Mouse (Mus musculus): ENCODE data around the gene Abtb1.

The Abtb1 gene

DNA sequence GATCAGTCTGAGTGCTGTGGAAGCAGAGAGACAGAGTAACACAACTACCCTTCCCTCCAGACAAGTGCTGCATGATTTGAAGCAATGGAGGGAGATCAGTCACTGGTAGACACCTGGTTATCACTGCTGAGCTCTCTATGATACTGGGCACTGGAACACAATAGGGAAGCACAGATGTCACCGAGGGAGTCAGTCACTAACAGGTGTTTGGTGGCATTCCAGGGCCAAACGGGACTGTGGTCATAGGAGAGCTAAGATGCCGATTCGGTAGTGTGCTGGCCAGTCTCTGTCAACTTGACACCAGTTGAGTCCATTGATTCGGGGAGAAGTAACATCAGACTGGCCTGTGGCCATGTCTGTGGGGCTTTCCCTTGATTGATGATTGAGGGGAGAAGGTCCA lies 12.7 kb upstream of the Abtb1 start:
- DNase-seq (ENCODE audit: low spot score in 2 of 2): no peak

DNA sequence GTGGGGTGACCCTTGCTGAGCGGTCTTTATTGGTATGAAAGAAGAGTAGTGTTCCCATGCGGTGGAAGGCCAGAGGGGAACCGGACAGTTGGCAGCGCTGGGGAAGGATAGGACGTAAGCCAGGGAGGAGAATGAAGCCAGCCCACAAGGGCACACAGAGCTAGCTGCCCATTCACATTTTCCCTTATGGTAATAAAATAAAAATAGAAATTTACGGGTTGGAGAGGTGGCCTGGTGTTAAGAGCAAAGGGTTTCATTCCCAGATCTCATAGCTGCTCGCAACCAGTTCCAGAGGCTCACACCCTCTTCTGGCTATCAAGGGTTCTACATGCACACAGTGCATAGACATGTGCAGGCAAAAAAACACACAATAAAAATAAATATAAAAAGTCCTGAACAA lies 8.2 kb upstream of the Abtb1 start:
- no peak for DNase-seq (ENCODE audit: low spot score in 2 of 2)

DNA sequence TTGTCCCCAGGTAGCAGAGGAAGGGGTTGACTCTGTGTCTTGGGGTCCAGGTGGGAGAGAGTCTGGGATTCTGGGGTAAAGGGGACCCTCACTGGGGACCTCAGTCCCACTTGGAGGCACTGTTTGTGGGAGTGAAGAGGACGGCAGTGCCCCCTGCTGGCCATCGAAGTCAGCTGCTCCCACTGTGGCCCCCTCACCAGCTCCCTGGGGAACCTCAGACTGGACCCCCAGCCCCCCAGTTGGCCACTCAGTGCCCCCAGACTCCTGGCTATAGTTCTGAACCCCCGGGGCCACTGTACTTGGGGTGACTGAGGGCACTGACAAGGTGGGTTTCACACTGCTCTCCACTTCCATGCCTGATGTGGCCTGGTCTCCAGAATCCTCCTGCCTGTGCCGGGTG lies 7.5 kb upstream of the Abtb1 start:
- DNase-seq (ENCODE audit: low spot score in 2 of 2): no peak

DNA sequence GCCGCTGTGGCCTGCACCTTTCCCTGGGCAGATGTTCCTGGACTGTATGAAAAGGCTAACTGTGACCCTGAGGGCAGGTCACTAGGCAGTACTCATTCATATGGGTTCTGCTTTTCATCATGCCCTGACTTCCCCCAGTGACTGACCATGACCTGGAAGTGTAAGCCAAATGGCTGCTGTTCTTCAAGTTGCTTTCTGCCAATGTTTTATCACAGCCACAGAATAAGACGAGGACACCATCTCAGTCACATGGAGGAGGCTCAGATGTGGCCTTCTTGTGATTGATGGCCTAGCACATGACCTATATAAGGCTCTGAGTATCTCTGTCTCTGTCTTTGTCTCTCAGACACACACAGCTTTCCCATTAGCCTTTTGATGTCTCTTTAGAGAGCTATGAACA lies 5.8 kb upstream of the Abtb1 start:
- no peak for DNase-seq (ENCODE audit: low spot score in 2 of 2)

DNA sequence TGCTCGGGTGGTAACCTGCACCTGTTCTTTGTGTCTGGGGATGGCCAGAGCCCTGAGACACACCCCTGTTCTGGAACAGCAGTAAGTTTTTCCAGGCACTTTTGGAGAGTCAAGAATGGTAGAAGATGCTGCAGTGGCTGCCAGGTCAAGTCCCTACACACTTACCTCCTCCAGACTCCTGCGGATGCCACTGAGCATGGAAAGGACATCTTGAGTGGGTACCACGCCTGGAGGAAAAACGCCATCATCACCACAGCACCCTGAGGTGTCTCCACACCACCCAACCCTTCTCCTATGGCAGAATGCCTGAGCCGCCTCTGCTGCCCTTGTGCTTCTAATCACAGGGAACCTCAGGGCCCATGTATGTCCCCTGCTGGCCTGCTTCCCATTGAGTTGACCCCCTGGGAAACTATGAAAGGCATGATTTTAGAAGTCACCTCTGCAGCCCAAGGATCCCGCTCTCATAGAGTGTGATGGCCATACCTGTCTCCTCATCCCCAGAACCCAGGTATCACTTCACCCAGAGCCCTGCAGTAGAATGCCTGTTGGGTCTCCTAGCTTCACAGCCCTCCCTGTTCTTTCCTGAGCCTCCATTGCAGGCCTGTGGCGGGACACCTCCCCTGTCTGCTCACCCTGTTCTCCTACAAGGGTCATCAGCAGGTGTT lies 3.2 kb upstream of the Abtb1 start:
- no peak for DNase-seq (ENCODE audit: low spot score in 2 of 2)

DNA sequence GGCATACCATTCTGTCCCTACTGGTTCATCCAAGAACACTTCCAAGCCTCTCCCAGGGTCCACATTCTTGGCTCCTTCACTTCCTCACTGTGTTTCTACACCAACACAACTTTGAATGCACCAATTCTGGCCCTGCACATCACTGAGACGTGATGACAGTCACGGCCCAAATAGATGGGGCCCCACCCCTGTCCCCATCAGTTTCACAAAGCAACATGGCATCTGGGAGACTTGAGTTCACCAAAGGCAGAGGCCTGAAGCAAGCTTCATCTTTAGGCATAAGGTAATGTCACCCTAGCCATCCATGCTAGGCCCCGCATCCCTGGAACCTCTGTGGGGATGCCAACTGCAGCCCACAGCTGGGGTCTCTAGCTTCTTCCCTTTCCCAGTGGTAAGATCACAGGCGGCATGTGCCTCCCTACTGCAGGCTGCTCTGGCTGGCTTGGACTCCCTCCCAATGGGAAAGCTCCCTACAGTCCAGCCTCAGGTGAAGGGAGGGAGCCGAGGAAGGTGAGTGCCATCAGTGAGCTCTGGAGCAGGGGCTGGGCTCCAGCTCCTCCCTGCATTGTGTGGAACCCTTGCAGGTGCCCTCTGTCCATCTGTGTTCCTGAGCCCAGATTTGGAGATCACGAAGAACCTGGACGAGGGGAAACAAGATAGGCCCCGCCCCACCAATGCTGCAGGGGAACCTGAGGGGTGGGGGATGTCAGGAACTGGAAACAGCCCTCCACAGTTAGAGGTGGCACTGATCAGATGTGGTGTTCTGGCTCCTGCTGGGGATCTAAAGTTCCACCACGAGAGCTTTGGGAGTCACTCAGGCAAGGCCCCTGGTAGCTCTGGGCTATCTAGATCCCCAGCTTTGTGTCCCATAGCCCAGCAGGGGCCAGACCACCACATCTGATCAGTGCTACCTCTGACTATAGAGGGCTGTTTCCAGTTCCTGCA lies 2.3 kb upstream of the Abtb1 start:
- DNase-seq (ENCODE audit: low spot score in 2 of 2): no peak

DNA sequence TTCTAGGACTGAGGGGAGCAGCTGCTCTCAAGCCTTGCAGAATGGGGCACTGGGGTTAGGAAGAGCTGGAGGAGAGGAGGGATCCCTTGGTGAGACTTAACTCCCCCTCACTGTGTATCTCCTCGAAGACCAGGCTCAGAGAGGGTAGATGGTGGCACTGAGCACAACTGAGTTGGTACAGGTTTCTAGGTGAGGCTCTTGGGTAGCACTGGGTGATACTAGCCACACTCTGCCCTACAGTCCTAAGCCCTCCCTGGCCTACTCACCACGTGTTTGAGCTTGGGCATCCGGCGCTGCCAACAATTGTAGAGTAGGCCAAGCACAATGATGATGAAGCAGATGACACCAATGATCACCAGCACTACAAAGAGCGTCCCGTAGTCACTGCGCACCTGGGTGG lies 1.5 kb upstream of the Abtb1 start:
- no peak for DNase-seq (ENCODE audit: low spot score in 2 of 2)

DNA sequence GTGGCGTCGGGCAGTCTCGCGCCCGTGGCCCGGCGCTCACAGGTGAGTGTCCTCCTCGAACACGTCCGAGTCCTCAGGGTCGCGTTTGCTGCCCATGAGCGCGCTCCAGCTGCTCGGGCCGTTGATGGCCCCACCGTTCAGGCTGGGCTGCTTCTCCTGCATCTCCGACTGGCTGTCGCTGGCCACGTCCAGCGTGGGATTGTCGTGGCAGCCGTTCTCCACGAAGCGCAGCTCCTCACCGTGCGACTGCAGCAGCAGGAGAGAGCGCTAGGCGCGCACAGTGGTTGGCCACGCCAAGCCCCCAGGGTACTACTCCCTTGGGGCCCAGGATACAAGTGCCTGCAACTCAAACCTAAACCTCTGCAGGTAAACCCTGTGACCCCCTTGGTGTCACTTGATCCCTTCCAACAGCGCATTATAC lies 957 bp upstream of the Abtb1 start:
- peak; percentile 44 to 56 for DNase-seq (ENCODE audit: low spot score in 2 of 2)

DNA sequence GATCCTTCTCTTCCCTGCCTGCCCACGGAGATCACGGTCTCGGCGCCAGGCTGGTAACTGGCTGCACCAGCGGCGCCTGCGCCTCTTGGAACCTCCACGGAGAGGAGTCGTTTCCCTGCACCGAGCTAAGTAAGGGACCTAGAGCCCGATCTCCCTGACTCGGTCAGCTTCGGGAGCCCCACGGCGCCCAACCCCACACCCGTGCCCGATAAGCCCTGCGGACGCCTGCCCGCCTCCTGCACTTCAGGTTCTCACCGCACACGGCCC lies 337 bp downstream of the Abtb1 start:
- DNase-seq (ENCODE audit: low spot score in 2 of 2): no peak

DNA sequence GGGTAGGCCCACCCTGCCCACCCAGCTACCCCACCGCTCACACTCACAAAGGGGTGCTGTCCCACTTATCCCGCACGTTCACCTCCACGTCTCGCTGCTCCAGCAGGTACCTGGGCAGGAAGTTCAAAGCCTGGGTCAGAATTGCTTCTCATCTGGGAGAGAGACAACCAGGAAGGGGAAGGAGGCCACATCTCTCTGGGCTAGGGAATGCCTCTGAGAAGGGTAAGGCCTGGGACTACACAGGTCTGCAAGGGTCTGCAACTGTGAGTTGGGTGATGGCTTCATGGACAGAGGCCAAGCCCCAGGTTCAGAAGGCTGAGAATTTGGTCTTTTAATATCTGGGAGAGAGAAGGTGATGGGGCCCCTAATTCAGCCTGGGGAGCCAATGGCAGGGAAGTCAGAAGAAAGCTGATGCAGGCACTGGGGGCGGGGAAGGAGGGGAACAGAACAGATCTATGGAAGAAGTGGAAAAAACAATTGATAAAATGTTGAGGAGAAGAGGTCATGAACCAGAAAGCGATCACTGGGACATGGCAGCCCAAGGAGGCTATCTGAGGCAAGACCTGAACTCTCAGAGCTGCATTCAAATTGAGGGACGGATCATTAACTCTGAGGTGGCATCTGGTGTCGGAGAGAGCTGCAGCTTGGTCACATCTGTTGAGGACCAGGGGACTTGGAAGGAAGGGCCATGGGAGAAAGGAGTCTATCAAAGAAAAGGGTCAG lies 832 bp downstream of the Abtb1 start:
- no peak for DNase-seq (ENCODE audit: low spot score in 2 of 2)

DNA sequence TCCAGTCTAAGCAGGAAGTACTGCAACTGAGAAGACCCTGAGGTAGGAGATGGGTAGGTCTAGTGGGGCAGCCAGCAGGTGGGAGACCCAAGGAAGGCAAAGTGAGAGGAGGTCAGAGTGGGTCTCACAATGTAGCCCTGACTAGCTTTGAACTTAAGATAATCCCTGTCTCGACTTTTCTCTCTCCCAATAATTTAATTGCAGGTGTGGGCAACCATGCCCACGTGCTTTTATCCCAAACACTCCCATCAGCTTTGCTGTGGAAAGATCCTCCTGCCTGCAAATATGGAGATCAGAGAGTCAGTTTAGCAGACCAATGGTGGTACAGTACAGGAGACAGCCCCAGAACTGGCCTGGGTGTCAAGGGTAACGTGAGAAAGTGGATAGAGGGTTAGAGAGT lies 1.6 kb downstream of the Abtb1 start:
- no peak for DNase-seq (ENCODE audit: low spot score in 2 of 2)

DNA sequence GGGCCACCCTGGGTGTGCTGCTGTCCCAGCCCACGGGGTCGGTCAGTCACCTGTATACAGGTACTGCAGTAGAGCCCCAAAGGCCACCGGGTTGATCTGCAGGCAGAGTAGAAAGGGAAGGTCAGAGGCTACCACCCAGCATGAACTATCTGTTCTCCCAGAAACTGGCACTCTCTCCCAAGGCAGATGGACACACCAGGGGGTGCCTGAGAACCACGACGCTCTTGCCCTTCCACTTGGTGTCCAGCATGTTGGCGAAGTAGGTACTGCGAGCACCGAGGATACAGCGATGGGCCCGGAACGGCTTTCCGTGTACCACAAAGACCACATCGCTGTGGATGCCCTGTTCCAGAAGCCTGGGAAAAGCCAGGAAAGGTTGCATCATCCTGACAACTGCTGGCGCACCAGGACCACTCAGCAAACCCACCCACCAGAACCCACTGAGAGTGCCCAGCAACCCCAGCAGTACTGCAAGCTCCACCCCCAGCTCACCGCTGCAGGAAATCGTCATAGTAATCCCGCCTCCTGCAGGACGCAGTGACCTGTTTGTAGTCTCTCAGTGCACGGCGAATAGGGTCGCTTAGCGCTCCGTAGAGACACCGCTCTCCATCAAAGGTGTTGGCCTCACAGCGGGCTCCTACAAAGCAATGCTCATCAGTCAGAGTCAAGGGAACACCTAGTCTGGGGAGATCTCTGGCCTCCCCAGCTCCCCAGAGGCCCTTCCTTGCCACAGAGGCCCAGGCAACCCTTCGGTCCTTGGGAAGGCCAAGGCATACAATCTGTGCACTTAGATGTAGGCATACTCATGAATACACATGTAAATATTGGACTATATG lies 2.4 kb downstream of the Abtb1 start:
- DNase-seq (ENCODE audit: low spot score in 2 of 2): no peak

DNA sequence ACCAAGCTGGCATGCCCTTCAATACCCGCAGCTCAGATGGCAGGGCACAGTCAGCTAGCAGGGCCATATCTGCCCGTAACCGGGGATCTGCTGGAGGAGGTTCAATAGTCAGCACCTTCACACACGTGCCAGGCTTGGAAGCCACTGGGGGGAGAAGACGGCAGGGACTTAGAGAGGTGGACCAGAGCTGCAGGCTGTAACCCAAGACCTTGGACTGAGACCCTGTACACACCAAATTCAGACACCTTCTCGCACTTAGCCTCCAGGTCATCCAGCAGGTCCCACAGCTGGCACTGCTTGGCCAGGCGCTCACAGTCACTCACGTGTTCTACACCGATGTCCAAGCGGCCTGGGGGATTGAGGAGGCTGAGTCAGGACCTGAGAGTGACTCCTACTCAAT lies 3.2 kb downstream of the Abtb1 start:
- no peak for DNase-seq (ENCODE audit: low spot score in 2 of 2)

DNA sequence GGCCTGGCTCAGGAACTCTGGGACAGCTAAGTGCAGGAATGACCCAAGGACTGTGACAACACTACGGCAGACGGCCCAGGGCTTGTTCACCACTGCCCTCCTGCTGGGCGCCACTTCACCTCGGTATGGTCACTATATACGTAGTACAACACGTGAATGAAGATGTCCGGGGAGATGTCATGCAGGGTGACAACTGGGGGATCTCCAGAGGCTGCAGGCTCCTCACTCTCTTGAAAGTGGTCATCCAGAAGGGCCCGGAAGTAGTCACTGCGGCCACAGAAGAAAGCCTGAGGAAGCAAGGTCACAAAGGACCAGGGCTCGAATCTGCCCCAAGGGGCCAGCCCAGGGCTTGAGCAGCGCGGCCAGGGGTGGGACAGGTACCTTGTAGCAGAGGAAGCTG lies 3.8 kb downstream of the Abtb1 start:
- DNase-seq (ENCODE audit: low spot score in 2 of 2): no peak

DNA sequence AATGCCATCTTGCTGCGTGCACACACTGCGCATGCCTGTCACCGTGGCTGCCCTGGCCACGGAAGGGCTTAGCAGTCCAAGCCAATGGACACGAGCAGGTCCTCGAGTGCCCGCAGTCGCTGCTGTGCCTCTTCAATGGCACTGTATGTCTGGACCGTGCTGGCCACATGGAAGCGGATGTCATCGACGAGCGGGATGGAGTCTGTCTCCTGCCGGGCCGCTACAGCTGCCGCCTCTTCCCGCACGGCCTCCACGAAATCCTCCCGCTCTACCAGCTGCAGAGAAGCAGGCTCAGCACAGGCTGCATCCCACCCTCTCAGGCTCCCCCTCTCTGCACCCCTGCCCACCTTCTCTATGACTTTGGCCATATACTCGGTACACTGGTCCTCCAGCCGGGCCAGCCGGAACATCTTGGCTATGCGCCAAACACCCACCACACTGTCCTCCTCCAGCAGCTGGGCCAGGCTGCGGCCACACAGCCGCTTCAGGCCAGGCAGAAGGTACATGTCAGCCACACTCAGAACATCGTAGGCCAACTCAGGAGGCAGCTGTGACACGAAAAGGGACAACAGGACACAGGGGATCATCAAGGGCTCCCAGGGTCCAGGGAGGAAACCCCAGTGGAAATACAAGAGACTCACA lies 5.5 kb downstream of the Abtb1 start:
- DNase-seq (ENCODE audit: low spot score in 2 of 2): no peak

DNA sequence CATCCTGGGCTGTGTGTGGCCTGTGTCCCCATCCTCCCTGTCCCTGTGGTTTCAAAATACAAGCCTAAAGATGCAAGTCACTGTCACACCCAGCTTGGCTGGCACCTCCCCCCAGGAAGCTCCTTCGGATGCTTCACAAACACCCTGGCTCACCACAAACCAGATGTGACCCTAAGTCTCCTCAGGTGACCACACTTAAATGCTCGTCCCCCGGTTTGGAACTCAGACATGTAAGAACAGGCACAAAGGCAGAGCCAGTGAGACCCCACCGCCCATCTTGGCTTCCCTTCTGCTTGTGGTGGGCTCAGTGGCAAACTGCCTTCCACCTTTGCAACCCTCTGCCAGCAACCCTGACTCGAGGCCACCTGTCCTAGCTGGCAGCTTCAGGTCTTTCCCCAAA lies 6.7 kb downstream of the Abtb1 start:
- no peak for DNase-seq (ENCODE audit: low spot score in 2 of 2)

DNA sequence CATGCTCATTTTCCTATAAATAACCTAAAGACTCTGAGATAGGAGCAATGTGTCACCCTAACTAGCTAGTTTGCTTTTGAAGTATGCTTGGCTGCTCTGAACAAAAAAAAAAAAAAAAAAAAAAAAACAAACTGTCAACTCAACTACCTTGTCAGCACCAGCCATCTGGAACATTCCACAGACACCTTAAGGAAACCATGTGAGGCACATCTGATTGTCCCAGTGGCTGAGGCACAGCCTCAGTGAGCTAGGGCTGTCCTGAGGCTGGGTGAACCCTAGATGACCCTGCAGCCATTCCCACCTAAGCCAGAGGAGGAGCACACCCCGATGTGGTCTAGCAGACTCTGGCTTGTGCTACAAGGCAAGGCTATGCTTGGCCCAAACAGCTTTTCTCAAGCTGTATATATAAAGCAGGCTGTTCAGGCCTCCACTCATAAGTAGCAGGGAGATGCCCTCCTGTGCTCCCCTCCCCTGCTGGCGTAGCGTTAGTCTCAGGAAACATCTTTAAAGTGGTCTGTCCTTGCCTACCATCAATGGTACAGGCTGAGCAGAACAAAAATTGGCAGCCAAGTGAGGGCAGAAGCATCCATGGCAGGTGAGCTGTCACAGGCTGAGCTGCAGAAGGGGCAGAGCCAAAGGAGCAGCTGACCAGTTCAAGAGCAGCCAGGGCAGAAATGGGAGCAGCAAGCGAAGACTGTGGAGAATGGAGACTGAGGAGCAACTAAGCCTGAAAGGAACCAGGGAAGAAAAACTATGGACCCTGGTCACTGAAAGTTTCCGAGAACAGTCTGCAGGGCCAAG lies 8.2 kb downstream of the Abtb1 start:
- no peak for DNase-seq (ENCODE audit: low spot score in 2 of 2)

DNA sequence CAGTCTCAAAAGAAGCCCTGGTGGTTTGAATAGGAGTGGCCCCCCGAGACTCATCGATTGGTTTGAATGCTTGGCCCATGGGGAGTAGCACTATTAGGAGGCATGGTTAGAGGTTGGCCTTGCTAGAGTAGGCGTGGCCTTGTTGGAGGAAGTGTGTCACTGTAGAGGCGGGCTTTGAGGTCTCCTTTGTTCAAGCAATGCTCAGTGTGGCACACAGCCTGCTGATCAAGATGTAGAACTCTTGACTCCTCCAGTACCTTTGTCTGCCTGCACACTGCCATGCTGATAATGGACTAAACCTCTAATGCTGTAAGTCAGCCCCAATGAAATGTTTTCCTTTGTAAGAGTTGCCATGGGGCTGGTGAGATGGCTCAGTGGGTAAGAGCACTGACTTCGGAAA lies 9.1 kb downstream of the Abtb1 start:
- DNase-seq (ENCODE audit: low spot score in 2 of 2): no peak

DNA sequence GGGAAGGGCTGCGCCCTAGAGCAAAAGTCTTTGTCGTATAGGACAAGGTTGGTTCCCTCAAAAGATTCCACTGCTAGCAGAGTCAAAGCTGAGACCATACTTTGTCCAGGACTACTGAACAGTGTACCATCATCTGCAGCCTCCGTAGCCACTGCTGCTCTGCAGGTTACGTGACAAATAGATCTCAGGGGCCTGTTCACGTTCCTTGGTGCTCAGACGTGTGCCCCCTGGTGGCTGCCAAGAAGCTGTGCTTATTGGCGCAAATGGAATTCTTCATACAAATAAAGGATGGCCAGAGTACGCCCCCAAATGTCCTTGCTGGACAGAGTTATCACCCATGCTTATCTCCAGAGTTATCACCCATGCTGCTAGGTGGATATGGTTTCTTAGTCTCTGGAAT lies 10.3 kb downstream of the Abtb1 start:
- peak; percentile 60 to 73 for DNase-seq (ENCODE audit: low spot score in 2 of 2)

DNA sequence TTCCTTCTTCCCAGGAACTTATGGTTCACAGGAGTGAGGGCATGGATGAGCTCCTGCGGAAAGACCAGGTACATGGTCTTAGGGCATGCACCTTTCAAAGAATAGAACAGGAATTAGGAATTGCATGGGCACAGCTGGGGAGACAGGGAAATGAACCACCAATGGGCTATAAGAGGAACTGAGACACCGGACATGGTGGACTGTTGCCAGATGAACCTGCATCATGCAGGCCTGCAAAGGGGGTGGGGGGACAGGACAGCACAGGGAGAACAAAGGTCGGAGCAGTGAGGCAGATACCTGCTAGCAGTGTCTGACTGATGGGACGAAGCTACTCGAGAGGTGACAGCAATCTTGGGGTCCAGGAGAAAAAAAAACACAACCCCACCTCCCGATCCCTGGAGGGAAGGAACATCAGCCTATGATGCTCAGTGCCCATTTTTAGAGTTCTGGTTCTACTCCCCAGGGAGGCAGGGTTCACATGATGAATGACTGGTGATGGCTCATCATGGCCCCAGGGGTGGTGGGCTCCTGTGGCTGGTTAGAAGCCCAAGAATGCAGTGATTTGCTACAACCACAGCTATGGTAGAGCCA lies 11.6 kb downstream of the Abtb1 start:
- DNase-seq (ENCODE audit: low spot score in 2 of 2): no peak
